ENCODE assay signal across 9 mouse cellular contexts in genomic region chr5:133585181-133585580, GRCm38 (mm10).
DNase-seq lines count a peak whose midpoint lies in the region; ATAC-seq and TF ChIP-seq lines count a peak whose summit lies in the region.
"Had no signal": no experiment of that assay in that cellular context is flagged by ENCODE, and none has a peak within 500 bp of the region (broad histone marks: within the 10 kb centered on the region; RNA-seq: fewer than 3 reads in every experiment).

No protein-coding gene starts in this region.

- no peaks in the 10 kb centered on the region for H3K36me3 ChIP-seq in intestine, embryonic 14.5 days (ENCODE audit: control insufficient read depth, insufficient read depth, low read length)
- no peaks in the 10 kb centered on the region for H3K36me3 ChIP-seq in intestine, embryonic 16.5 days (ENCODE audit: control insufficient read depth, insufficient read depth, low read length)
- no peaks in the 10 kb centered on the region for H3K36me3 ChIP-seq in embryonic facial prominence, embryonic 14.5 days (ENCODE audit: control insufficient read depth, insufficient read depth, low read length)
- H3K36me3 ChIP-seq: neural tube, embryonic 12.5 days had no signal

- H3K9ac ChIP-seq in intestine, embryonic 14.5 days (ENCODE audit: low read length) = no peak overlapping the region
- H3K9ac ChIP-seq in intestine, embryonic 16.5 days (ENCODE audit: low read depth, low read length) = no peak overlapping the region
- H3K9ac ChIP-seq in embryonic facial prominence, embryonic 14.5 days (ENCODE audit: low read depth, low read length) = no peak overlapping the region
- H3K9ac ChIP-seq: neural tube, embryonic 12.5 days had no signal

- no peak overlapping the region for H3K4me3 ChIP-seq in intestine, embryonic 14.5 days (ENCODE audit: low read depth, low read length)
- H3K4me3 ChIP-seq in intestine, embryonic 16.5 days (ENCODE audit: low read length) = no peak overlapping the region
- H3K4me3 ChIP-seq in embryonic facial prominence, embryonic 14.5 days (ENCODE audit: low read depth, low read length) = no peak overlapping the region
- H3K4me3 ChIP-seq in lung, adult 2 months (replicated peaks; ENCODE audit: extremely low read depth, low read depth, low read length) = no peak overlapping the region
- H3K4me3 ChIP-seq: neural tube, embryonic 12.5 days had no signal

- no peaks in the 10 kb centered on the region for H3K27me3 ChIP-seq in intestine, embryonic 14.5 days (replicated peaks; ENCODE audit: control insufficient read depth, insufficient read depth, low read length)
- H3K27me3 ChIP-seq in intestine, embryonic 16.5 days (replicated peaks; ENCODE audit: control insufficient read depth, insufficient read depth, low read length) = no peaks in the 10 kb centered on the region
- no peaks in the 10 kb centered on the region for H3K27me3 ChIP-seq in embryonic facial prominence, embryonic 14.5 days (replicated peaks; ENCODE audit: control insufficient read depth, insufficient read depth, low read length)
- H3K27me3 ChIP-seq: neural tube, embryonic 12.5 days had no signal

- peak; percentile 63 for DNase-seq in intestine, embryonic 14.5 days (ENCODE audit: low spot score)
- peak; percentile 73 for DNase-seq in adrenal gland, postnatal 14 days
- DNase-seq in embryonic facial prominence, embryonic 14.5 days (ENCODE audit: low spot score) = peak; percentile 75
- DNase-seq in kidney, postnatal 4 days = peak; percentile 74 to 78
- DNase-seq in lung, adult 2 months = peak; percentile 4
- DNase-seq in skeletal muscle tissue, adult 2 months (ENCODE audit: low read depth, low spot score) = peak; percentile 11

- H3K4me1 ChIP-seq in intestine, embryonic 14.5 days (replicated peaks; ENCODE audit: control insufficient read depth, insufficient read depth, low read length) = no peaks in the 10 kb centered on the region
- H3K4me1 ChIP-seq in intestine, embryonic 16.5 days (ENCODE audit: control insufficient read depth, insufficient read depth, low read length) = no peaks in the 10 kb centered on the region
- H3K4me1 ChIP-seq in embryonic facial prominence, embryonic 14.5 days (ENCODE audit: control insufficient read depth, insufficient read depth, low read length) = no peaks in the 10 kb centered on the region
- H3K4me1 ChIP-seq in lung, adult 2 months (ENCODE audit: control insufficient read depth, insufficient read depth, low read length) = no peaks in the 10 kb centered on the region
- H3K4me1 ChIP-seq: neural tube, embryonic 12.5 days had no signal

- H3K9me3 ChIP-seq in intestine, embryonic 14.5 days (ENCODE audit: control insufficient read depth, low read length) = no peaks in the 10 kb centered on the region
- H3K9me3 ChIP-seq in intestine, embryonic 16.5 days (ENCODE audit: control insufficient read depth, low read length) = 0 out of 2 replicates have a peak, but pooled peaks cover 4% of the 10 kb centered on the region
- H3K9me3 ChIP-seq in embryonic facial prominence, embryonic 14.5 days (ENCODE audit: control insufficient read depth, low read length) = no peaks in the 10 kb centered on the region
- H3K9me3 ChIP-seq: neural tube, embryonic 12.5 days had no signal

- H3K4me2 ChIP-seq in intestine, embryonic 14.5 days (ENCODE audit: low read length) = no peak overlapping the region
- H3K4me2 ChIP-seq in intestine, embryonic 16.5 days (ENCODE audit: low read depth, low read length) = no peak overlapping the region
- no peak overlapping the region for H3K4me2 ChIP-seq in embryonic facial prominence, embryonic 14.5 days (ENCODE audit: low read depth, low read length)
- H3K4me2 ChIP-seq: neural tube, embryonic 12.5 days had no signal

- ATAC-seq in intestine, embryonic 14.5 days (replicated peaks; ENCODE audit: low FRiP score, low TSS enrichment, low read depth) = 0 out of 2 replicates have a peak, but pooled peaks have one; percentile 32
- ATAC-seq in intestine, embryonic 16.5 days = no peak
- ATAC-seq in embryonic facial prominence, embryonic 14.5 days (ENCODE audit: low read depth) = no peak
- no peak for ATAC-seq in megakaryocyte progenitor cell, adult 5-6 weeks (replicated peaks; ENCODE audit: poor library complexity)

- no peak overlapping the region for H3K27ac ChIP-seq in intestine, embryonic 14.5 days (ENCODE audit: low read depth)
- H3K27ac ChIP-seq in intestine, embryonic 16.5 days (ENCODE audit: low read length) = no peak overlapping the region
- no peak overlapping the region for H3K27ac ChIP-seq in embryonic facial prominence, embryonic 14.5 days (replicated peaks; ENCODE audit: low read depth, low read length)
- H3K27ac ChIP-seq: neural tube, embryonic 12.5 days had no signal

- WGBS in intestine, embryonic 14.5 days = 25% methylated on average over 3 of the region's 3 CpGs
- WGBS in intestine, embryonic 16.5 days = 18% methylated on average over 3 of the region's 3 CpGs
- WGBS in embryonic facial prominence, embryonic 14.5 days = 24% methylated on average over 3 of the region's 3 CpGs
- 22% methylated on average over 3 of the region's 3 CpGs for WGBS in lung, adult 2 months

- peak; percentile 37; the same call in 1 of the 2 replicates for TF ChIP-seq CTCF in lung, adult 2 months (IDR thresholded peaks at IDR 0.05; ENCODE audit: insufficient read depth, low read length)

- TF ChIP-seq POLR2A in lung, adult 2 months (IDR thresholded peaks at IDR 0.05; ENCODE audit: borderline replicate concordance, extremely low read depth, low read depth, low read length) = no peak

Comparison
In these comparisons a context has a peak if more than half of its experiments do, and no peak if none do; other contexts are left out.
1. DNase-seq: peak in every context shown above with its lines; median percentile 76 in kidney, postnatal 4 days; 75 in embryonic facial prominence, embryonic 14.5 days; 73 in adrenal gland, postnatal 14 days; 63 in intestine, embryonic 14.5 days; 11 in skeletal muscle tissue, adult 2 months; 4 in lung, adult 2 months.